Mouse (Mus musculus) cerebellum, adult (tissue): ENCODE measurements around the gene Chka.

ENCODE experiments used
- ATAC-seq: cut with Nextera tagmentation; 2 replicates; pipeline ENCODE4 v1.9.2; 2017; ENCODE audit warnings: mild to moderate bottlenecking, moderate library complexity, mixed read lengths; ENCODE audit not compliant: insufficient number of reproducible peaks, low FRiP score, low TSS enrichment

The Chka gene

GRCm38 (mm10) chr19:3845803-3846406, 5.7 kb upstream of the Chka start:
- ATAC-seq: peak; percentile 93

GRCm38 (mm10) chr19:3846676-3847604, 4.6 kb upstream of the Chka start:
- no peak for ATAC-seq

GRCm38 (mm10) chr19:3847711-3848110, 3.9 kb upstream of the Chka start:
- no peak for ATAC-seq

GRCm38 (mm10) chr19:3848207-3848808, 3.3 kb upstream of the Chka start:
- no peak for ATAC-seq

GRCm38 (mm10) chr19:3849251-3849650, 2.3 kb upstream of the Chka start:
- no peak for ATAC-seq

GRCm38 (mm10) chr19:3850076-3850475, 1.5 kb upstream of the Chka start:
- ATAC-seq: no peak

GRCm38 (mm10) chr19:3850847-3851469, 615 bp upstream of the Chka start:
- no peak for ATAC-seq

- ATAC-seq: no peak
These were observed 557 bp downstream of the Chka start for GRCm38 (mm10) chr19:3851979-3852681.

- ATAC-seq: no peak
These were observed 1.5 kb downstream of the Chka start for GRCm38 (mm10) chr19:3853121-3853520.

- ATAC-seq: no peak
These were observed 2.3 kb downstream of the Chka start for GRCm38 (mm10) chr19:3853891-3854290.

- ATAC-seq: no peak
These were observed 3.5 kb downstream of the Chka start for GRCm38 (mm10) chr19:3855091-3855490.

- ATAC-seq: no peak
These were observed 4.0 kb downstream of the Chka start for GRCm38 (mm10) chr19:3855601-3856000.

- ATAC-seq: no peak
These were observed 5.6 kb downstream of the Chka start for GRCm38 (mm10) chr19:3857220-3857619.

GRCm38 (mm10) chr19:3862713-3863112, 11.1 kb downstream of the Chka start:
- no peak for ATAC-seq

- no peak for ATAC-seq
These were observed 13.4 kb downstream of the Chka start for GRCm38 (mm10) chr19:3864960-3865359.

- ATAC-seq: no peak
These were observed 16.7 kb downstream of the Chka start for GRCm38 (mm10) chr19:3868290-3868689.

GRCm38 (mm10) chr19:3871468-3871867, 19.9 kb downstream of the Chka start:
- no peak for ATAC-seq

- ATAC-seq: no peak
These were observed 20.8 kb downstream of the Chka start for GRCm38 (mm10) chr19:3872373-3872772.

- ATAC-seq: no peak
These were observed 23.5 kb downstream of the Chka start for GRCm38 (mm10) chr19:3875045-3875444.
